Mouse (Mus musculus): ENCODE results near the gene Scyl3.

Gene Scyl3

GRCm38 (mm10) chr1:163930458-163930794, 1.5 kb downstream of the Scyl3 start:
- no peaks in the 10 kb centered on the region for H3K27me3 ChIP-seq (ENCODE audit: insufficient read depth, low read length)
- peak overlapping the region; percentile 95 for H3K4me3 ChIP-seq (replicated peaks; ENCODE audit: low read length)
- no peak for TF ChIP-seq POU5F1 (IDR thresholded peaks at IDR 0.05; ENCODE audit: borderline replicate concordance, low read length)
- TF ChIP-seq CTCF (conservative IDR thresholded peaks at IDR 0.05; ENCODE audit: low read length) = no peak
- TF ChIP-seq NANOG (IDR thresholded peaks at IDR 0.05; ENCODE audit: borderline replicate concordance, low read length) = no peak
- H3K9me3 ChIP-seq (ENCODE audit: low read length) = no peaks in the 10 kb centered on the region
- peaks cover 32% of the 10 kb centered on the region for H3K4me1 ChIP-seq (replicated peaks; ENCODE audit: low read depth, low read length)
- H3K36me3 ChIP-seq (ENCODE audit: insufficient read depth, low read length) = peaks cover 24% of the 10 kb centered on the region

- H3K4me3 ChIP-seq (replicated peaks; ENCODE audit: low read length) = 0 out of 2 replicates have a peak overlapping the region, but pooled peaks have one; percentile 95
- H3K4me1 ChIP-seq (replicated peaks; ENCODE audit: low read depth, low read length) = peaks cover 32% of the 10 kb centered on the region
- TF ChIP-seq NANOG (IDR thresholded peaks at IDR 0.05; ENCODE audit: borderline replicate concordance, low read length) (no peak), CTCF (conservative IDR thresholded peaks at IDR 0.05; ENCODE audit: low read length) (no peak), POU5F1 (IDR thresholded peaks at IDR 0.05; ENCODE audit: borderline replicate concordance, low read length) (no peak)
- no peaks in the 10 kb centered on the region for H3K9me3 ChIP-seq (ENCODE audit: low read length)
- no peaks in the 10 kb centered on the region for H3K27me3 ChIP-seq (ENCODE audit: insufficient read depth, low read length)
- H3K36me3 ChIP-seq (ENCODE audit: insufficient read depth, low read length) = peaks cover 38% of the 10 kb centered on the region
These were observed 2.9 kb downstream of the Scyl3 start for GRCm38 (mm10) chr1:163931801-163932200.

- TF ChIP-seq NANOG (IDR thresholded peaks at IDR 0.05; ENCODE audit: borderline replicate concordance, low read length) (no peak), POU5F1 (IDR thresholded peaks at IDR 0.05; ENCODE audit: borderline replicate concordance, low read length) (no peak), CTCF (conservative IDR thresholded peaks at IDR 0.05; ENCODE audit: low read length) (no peak)
- no peaks in the 10 kb centered on the region for H3K27me3 ChIP-seq (ENCODE audit: insufficient read depth, low read length)
- no peak overlapping the region for H3K4me3 ChIP-seq (replicated peaks; ENCODE audit: low read length)
- H3K9me3 ChIP-seq (ENCODE audit: low read length) = no peaks in the 10 kb centered on the region
- H3K36me3 ChIP-seq (ENCODE audit: insufficient read depth, low read length) = peaks cover 61% of the 10 kb centered on the region
- peaks cover 25% of the 10 kb centered on the region for H3K4me1 ChIP-seq (replicated peaks; ENCODE audit: low read depth, low read length)
These were observed 5.7 kb downstream of the Scyl3 start for GRCm38 (mm10) chr1:163934591-163934990.

GRCm38 (mm10) chr1:163942056-163942455, 13.2 kb downstream of the Scyl3 start:
- Histone ChIP-seq H3K36me3 (ENCODE audit: insufficient read depth, low read length) (peaks cover 93% of the 10 kb centered on the region), H3K4me1 (replicated peaks; ENCODE audit: low read depth, low read length) (peaks cover 12% of the 10 kb centered on the region), H3K27me3 (ENCODE audit: insufficient read depth, low read length) (no peaks in the 10 kb centered on the region), H3K9me3 (ENCODE audit: low read length) (no peaks in the 10 kb centered on the region), H3K4me3 (replicated peaks; ENCODE audit: low read length) (no peak overlapping the region)
- TF ChIP-seq NANOG (IDR thresholded peaks at IDR 0.05; ENCODE audit: borderline replicate concordance, low read length) = no peak
- TF ChIP-seq POU5F1 (IDR thresholded peaks at IDR 0.05; ENCODE audit: borderline replicate concordance, low read length) = no peak
- no peak for TF ChIP-seq CTCF (conservative IDR thresholded peaks at IDR 0.05; ENCODE audit: low read length)

GRCm38 (mm10) chr1:163953396-163953795, 24.5 kb downstream of the Scyl3 start:
- Histone ChIP-seq H3K9me3 (ENCODE audit: low read length) (no peaks in the 10 kb centered on the region), H3K36me3 (ENCODE audit: insufficient read depth, low read length) (peaks cover 99% of the 10 kb centered on the region), H3K4me3 (replicated peaks; ENCODE audit: low read length) (no peak overlapping the region), H3K27me3 (ENCODE audit: insufficient read depth, low read length) (no peaks in the 10 kb centered on the region), H3K4me1 (replicated peaks; ENCODE audit: low read depth, low read length) (no peaks in the 10 kb centered on the region)
- TF ChIP-seq CTCF (conservative IDR thresholded peaks at IDR 0.05; ENCODE audit: low read length) (no peak), NANOG (IDR thresholded peaks at IDR 0.05; ENCODE audit: borderline replicate concordance, low read length) (no peak), POU5F1 (IDR thresholded peaks at IDR 0.05; ENCODE audit: borderline replicate concordance, low read length) (no peak)

- Histone ChIP-seq H3K36me3 (ENCODE audit: insufficient read depth, low read length) (peaks cover 91% of the 10 kb centered on the region), H3K4me1 (replicated peaks; ENCODE audit: low read depth, low read length) (no peaks in the 10 kb centered on the region), H3K27me3 (ENCODE audit: insufficient read depth, low read length) (no peaks in the 10 kb centered on the region), H3K4me3 (replicated peaks; ENCODE audit: low read length) (no peak overlapping the region), H3K9me3 (ENCODE audit: low read length) (no peaks in the 10 kb centered on the region)
- TF ChIP-seq NANOG (IDR thresholded peaks at IDR 0.05; ENCODE audit: borderline replicate concordance, low read length) = no peak
- TF ChIP-seq POU5F1 (IDR thresholded peaks at IDR 0.05; ENCODE audit: borderline replicate concordance, low read length) = no peak
- TF ChIP-seq CTCF (conservative IDR thresholded peaks at IDR 0.05; ENCODE audit: low read length) = no peak
These were observed 29.1 kb downstream of the Scyl3 start for GRCm38 (mm10) chr1:163958036-163958435.

- Histone ChIP-seq H3K36me3 (ENCODE audit: insufficient read depth, low read length) (peaks cover 77% of the 10 kb centered on the region), H3K4me3 (replicated peaks; ENCODE audit: low read length) (no peak overlapping the region), H3K9me3 (ENCODE audit: low read length) (no peaks in the 10 kb centered on the region), H3K4me1 (replicated peaks; ENCODE audit: low read depth, low read length) (0 out of 2 replicates have a peak, but pooled peaks cover under 1% of the 10 kb centered on the region), H3K27me3 (ENCODE audit: insufficient read depth, low read length) (no peaks in the 10 kb centered on the region)
- TF ChIP-seq NANOG (IDR thresholded peaks at IDR 0.05; ENCODE audit: borderline replicate concordance, low read length) (no peak), CTCF (conservative IDR thresholded peaks at IDR 0.05; ENCODE audit: low read length) (no peak), POU5F1 (IDR thresholded peaks at IDR 0.05; ENCODE audit: borderline replicate concordance, low read length) (no peak)
These were observed 35.2 kb downstream of the Scyl3 start for GRCm38 (mm10) chr1:163964008-163964689.

- peaks cover 57% of the 10 kb centered on the region for H3K36me3 ChIP-seq (ENCODE audit: insufficient read depth, low read length)
- H3K4me1 ChIP-seq (replicated peaks; ENCODE audit: low read depth, low read length) = 0 out of 2 replicates have a peak, but pooled peaks cover under 1% of the 10 kb centered on the region
- no peak overlapping the region for H3K4me3 ChIP-seq (replicated peaks; ENCODE audit: low read length)
- H3K27me3 ChIP-seq (ENCODE audit: insufficient read depth, low read length) = no peaks in the 10 kb centered on the region
- no peak for TF ChIP-seq POU5F1 (IDR thresholded peaks at IDR 0.05; ENCODE audit: borderline replicate concordance, low read length)
- TF ChIP-seq NANOG (IDR thresholded peaks at IDR 0.05; ENCODE audit: borderline replicate concordance, low read length) = no peak
- TF ChIP-seq CTCF (conservative IDR thresholded peaks at IDR 0.05; ENCODE audit: low read length) = no peak
- no peaks in the 10 kb centered on the region for H3K9me3 ChIP-seq (ENCODE audit: low read length)
These were observed 45.6 kb downstream of the Scyl3 start for GRCm38 (mm10) chr1:163974471-163974870.

GRCm38 (mm10) chr1:163975088-163975487, 46.2 kb downstream of the Scyl3 start:
- Histone ChIP-seq H3K9me3 (ENCODE audit: low read length) (no peaks in the 10 kb centered on the region), H3K4me3 (replicated peaks; ENCODE audit: low read length) (no peak overlapping the region), H3K4me1 (replicated peaks; ENCODE audit: low read depth, low read length) (no peaks in the 10 kb centered on the region), H3K36me3 (ENCODE audit: insufficient read depth, low read length) (peaks cover 59% of the 10 kb centered on the region), H3K27me3 (ENCODE audit: insufficient read depth, low read length) (no peaks in the 10 kb centered on the region)
- no peak for TF ChIP-seq CTCF (conservative IDR thresholded peaks at IDR 0.05; ENCODE audit: low read length)
- TF ChIP-seq POU5F1 (IDR thresholded peaks at IDR 0.05; ENCODE audit: borderline replicate concordance, low read length) = no peak
- TF ChIP-seq NANOG (IDR thresholded peaks at IDR 0.05; ENCODE audit: borderline replicate concordance, low read length) = no peak
